Mouse (Mus musculus): ENCODE data around the gene Ap1m1. TPM values are rescaled to one million over a fixed set of nuclear protein-coding genes. Genes with fewer than 3 reads are reported as not detected.

Ap1m1 gene
- total RNA-seq, 2 experiments from 2014 or later, result 75.7 to 81.1 TPM

GRCm38 (mm10) chr8:72257171-72257901 lies 17.5 kb downstream of the Ap1m1 start:
- no peak for DNase-seq (ENCODE audit: low spot score in 2 of 2)

- no peak for DNase-seq (ENCODE audit: low spot score in 2 of 2)
Observed at GRCm38 (mm10) chr8:72257902-72258238, 18.1 kb downstream of the Ap1m1 start.

GRCm38 (mm10) chr8:72259862-72260261 lies 20.0 kb downstream of the Ap1m1 start:
- DNase-seq (ENCODE audit: low spot score in 2 of 2), result no peak

- DNase-seq (ENCODE audit: low spot score in 2 of 2), result no peak
Observed at GRCm38 (mm10) chr8:72260585-72260984, 20.8 kb downstream of the Ap1m1 start.

- peak in 1 of 2 experiments; percentile 55 for DNase-seq (ENCODE audit: low spot score in 2 of 2)
Observed at GRCm38 (mm10) chr8:72261019-72261418, 21.2 kb downstream of the Ap1m1 start.

- no peak for DNase-seq (ENCODE audit: low spot score in 2 of 2)
Observed at GRCm38 (mm10) chr8:72261431-72261830, 21.6 kb downstream of the Ap1m1 start.

- no peak for DNase-seq (ENCODE audit: low spot score in 2 of 2)
Observed at GRCm38 (mm10) chr8:72261872-72262271, 22.1 kb downstream of the Ap1m1 start.

- no peak for DNase-seq (ENCODE audit: low spot score in 2 of 2)
Observed at GRCm38 (mm10) chr8:72262756-72263155, 22.9 kb downstream of the Ap1m1 start.

GRCm38 (mm10) chr8:72263451-72263850 lies 23.6 kb downstream of the Ap1m1 start:
- no peak for DNase-seq (ENCODE audit: low spot score in 2 of 2)

GRCm38 (mm10) chr8:72265342-72265741 lies 25.5 kb downstream of the Ap1m1 start:
- DNase-seq (ENCODE audit: low spot score in 2 of 2), result no peak

- DNase-seq (ENCODE audit: low spot score in 2 of 2), result no peak
Observed at GRCm38 (mm10) chr8:72266671-72267070, 26.9 kb downstream of the Ap1m1 start.

GRCm38 (mm10) chr8:72267106-72267505 lies 27.3 kb downstream of the Ap1m1 start:
- DNase-seq (ENCODE audit: low spot score in 2 of 2), result no peak

GRCm38 (mm10) chr8:72268356-72268755 lies 28.5 kb downstream of the Ap1m1 start:
- peak in 1 of 2 experiments; percentile 40 for DNase-seq (ENCODE audit: low spot score in 2 of 2)

GRCm38 (mm10) chr8:72270606-72271005 lies 30.8 kb downstream of the Ap1m1 start:
- no peak for DNase-seq (ENCODE audit: low spot score in 2 of 2)

- no peak for DNase-seq (ENCODE audit: low spot score in 2 of 2)
Observed at GRCm38 (mm10) chr8:72271051-72271660, 31.3 kb downstream of the Ap1m1 start.

GRCm38 (mm10) chr8:72271691-72272090 lies 31.9 kb downstream of the Ap1m1 start:
- no peak for DNase-seq (ENCODE audit: low spot score in 2 of 2)

- peak; percentile 41 to 49 for DNase-seq (ENCODE audit: low spot score in 2 of 2)
Observed at GRCm38 (mm10) chr8:72272361-72272760, 32.5 kb downstream of the Ap1m1 start.

- DNase-seq (ENCODE audit: low spot score in 2 of 2), result no peak
Observed at GRCm38 (mm10) chr8:72273111-72273770, 33.4 kb downstream of the Ap1m1 start.

- DNase-seq (ENCODE audit: low spot score in 2 of 2), result no peak
Observed at GRCm38 (mm10) chr8:72273807-72274206, 34.0 kb downstream of the Ap1m1 start.

GRCm38 (mm10) chr8:72277244-72277643 lies 37.4 kb downstream of the Ap1m1 start:
- DNase-seq (ENCODE audit: low spot score in 2 of 2), result no peak

- DNase-seq (ENCODE audit: low spot score in 2 of 2), result no peak
Observed at GRCm38 (mm10) chr8:72279151-72279550, 39.3 kb downstream of the Ap1m1 start.

- no peak for DNase-seq (ENCODE audit: low spot score in 2 of 2)
Observed at GRCm38 (mm10) chr8:72281634-72282033, 41.8 kb downstream of the Ap1m1 start.
